Mouse (Mus musculus): Measurements from ENCODE around the gene Lpo. TPM values are rescaled to one million over a fixed set of nuclear protein-coding genes. Genes with fewer than 3 reads are reported as not detected.

Lpo gene
- polyA plus RNA-seq, 1 experiment from 2014 or later: 0.25 TPM

- no peak overlapping the region for H3K4me3 ChIP-seq (replicated peaks; ENCODE audit: low read length)
- no peaks in the 10 kb centered on the region for H3K36me3 ChIP-seq (ENCODE audit: control insufficient read depth, insufficient read depth, low read length)
- no peaks in the 10 kb centered on the region for H3K9me3 ChIP-seq (replicated peaks; ENCODE audit: control insufficient read depth, low read length)
- 74% methylated on average over 7 of the region's 7 CpGs for WGBS
- ATAC-seq (ENCODE audit: insufficient read depth, low FRiP score): no peak
- H3K4me1 ChIP-seq (ENCODE audit: control insufficient read depth, insufficient read depth, low read length): no peaks in the 10 kb centered on the region; the same call in 1 of the 2 replicates
- H3K27ac ChIP-seq (ENCODE audit: low read length): no peak overlapping the region
- no peak overlapping the region for H3K4me2 ChIP-seq (ENCODE audit: low read depth, low read length)
- peaks cover 34% of the 10 kb centered on the region for H3K27me3 ChIP-seq (ENCODE audit: control insufficient read depth, insufficient read depth, low read length)
- H3K9ac ChIP-seq (ENCODE audit: low read length): no peak overlapping the region
These were observed 69.8 kb downstream of the Lpo start for GRCm38 (mm10) chr11:87758161-87758911.

GRCm38 (mm10) chr11:87757001-87757954 lies 70.8 kb downstream of the Lpo start:
- peak overlapping the region; percentile 2; the same call in 1 of the 2 replicates for H3K4me2 ChIP-seq (ENCODE audit: low read depth, low read length)
- H3K4me1 ChIP-seq (ENCODE audit: control insufficient read depth, insufficient read depth, low read length): no peaks in the 10 kb centered on the region; the same call in 1 of the 2 replicates
- no peaks in the 10 kb centered on the region for H3K9me3 ChIP-seq (replicated peaks; ENCODE audit: control insufficient read depth, low read length)
- no peak for ATAC-seq (ENCODE audit: insufficient read depth, low FRiP score)
- H3K9ac ChIP-seq (ENCODE audit: low read length): no peak overlapping the region
- H3K27me3 ChIP-seq (ENCODE audit: control insufficient read depth, insufficient read depth, low read length): peaks cover 23% of the 10 kb centered on the region
- H3K27ac ChIP-seq (ENCODE audit: low read length): no peak overlapping the region; the same call in 1 of the 2 replicates
- H3K36me3 ChIP-seq (ENCODE audit: control insufficient read depth, insufficient read depth, low read length): no peaks in the 10 kb centered on the region
- peak overlapping the region; percentile 34 for H3K4me3 ChIP-seq (replicated peaks; ENCODE audit: low read length)
- 80% methylated on average over 25 of the region's 25 CpGs for WGBS

MicroRNAs encoded within 50 kb of the gene (microRNA counts, 519-probe panel; counts per million panel counts)
- 3,778 counts per million, percentile 88 among the panel's probes with 10 or more counts for microRNA mmu-miR-142-3p
- microRNA mmu-miR-142-5p: 3,528 counts per million, percentile 82 among the panel's probes with 10 or more counts

Small RNA genes lying within 50 kb of the gene (microRNA-seq; reads per million reads assigned to microRNA genes)
- gene Mir142: not detected
- gene Mir142b: not detected

Other genes with a start within 250 kb of the Lpo start
- 27.0 and 28.6 TPM in 2 replicates for gene Mtmr4, start 236.1 kb downstream of the Lpo start, polyA plus RNA-seq (2015; fragmentation: Nextera tagmentation; extraction: Ambion mirVana)
- gene Hsf5, start 211.1 kb downstream of the Lpo start, polyA plus RNA-seq (2015; fragmentation: Nextera tagmentation; extraction: Ambion mirVana): 0.10 and 0.14 TPM in 2 replicates
- 14.7 and 16.9 TPM in 2 replicates for gene Rnf43, start 165.6 kb downstream of the Lpo start, polyA plus RNA-seq (2015; fragmentation: Nextera tagmentation; extraction: Ambion mirVana)
- gene Supt4a, start 90.7 kb downstream of the Lpo start, polyA plus RNA-seq (2015; fragmentation: Nextera tagmentation; extraction: Ambion mirVana): 116 and 119 TPM in 2 replicates
- gene Tspoap1, start 67.7 kb downstream of the Lpo start, polyA plus RNA-seq (2015; fragmentation: Nextera tagmentation; extraction: Ambion mirVana): 1.5 and 1.7 TPM in 2 replicates
- gene Mpo, start 34.7 kb downstream of the Lpo start, polyA plus RNA-seq (2015; fragmentation: Nextera tagmentation; extraction: Ambion mirVana): 17.4 and 19.0 TPM in 2 replicates
- 12.5 and 14.3 TPM in 2 replicates for gene Mks1, start 24.9 kb upstream of the Lpo start, polyA plus RNA-seq (2015; fragmentation: Nextera tagmentation; extraction: Ambion mirVana)
- gene Epx, start 47.2 kb upstream of the Lpo start, polyA plus RNA-seq (2015; fragmentation: Nextera tagmentation; extraction: Ambion mirVana): 0.15 and 0.35 TPM in 2 replicates
- gene Olfr462, start 64.0 kb upstream of the Lpo start, polyA plus RNA-seq (2015; fragmentation: Nextera tagmentation; extraction: Ambion mirVana): not detected in 2 replicates
- gene Olfr463, start 69.1 kb upstream of the Lpo start, polyA plus RNA-seq (2015; fragmentation: Nextera tagmentation; extraction: Ambion mirVana): not detected in 2 replicates
- gene Olfr464, start 92.7 kb upstream of the Lpo start, polyA plus RNA-seq (2015; fragmentation: Nextera tagmentation; extraction: Ambion mirVana): not detected in 2 replicates
- gene Dynll2, start 159.2 kb upstream of the Lpo start, polyA plus RNA-seq (2015; fragmentation: Nextera tagmentation; extraction: Ambion mirVana): 14.6 and 16.5 TPM in 2 replicates
- 188 and 201 TPM in 2 replicates for gene Srsf1, start 219.1 kb upstream of the Lpo start, polyA plus RNA-seq (2015; fragmentation: Nextera tagmentation; extraction: Ambion mirVana)
- 28.5 and 30.5 TPM in 2 replicates for gene Vezf1, start 240.0 kb upstream of the Lpo start, polyA plus RNA-seq (2015; fragmentation: Nextera tagmentation; extraction: Ambion mirVana)